Mouse (Mus musculus) liver, embryonic 11.5 days (tissue): ENCODE measurements around the gene Slc35e3. TPM values are rescaled to one million over a fixed set of nuclear protein-coding genes. Genes with fewer than 3 reads are reported as not detected.
"Not testable (repeated sequence)": the region's sequence is repeated elsewhere in the genome, so short reads cannot be mapped to it uniquely, and the experiment has no call there.

Experiments
- ATAC-seq: fragments of 200-750 bp; cut with Nextera tagmentation; replicated peaks from 2 replicates; pipeline ENCODE4 v1.8.0; 2017; ENCODE audit warnings: moderate number of reproducible peaks, mild to moderate bottlenecking, moderate TSS enrichment, moderate library complexity; ENCODE audit not compliant: low FRiP score
- DNase-seq: peaks from one replicate; pipeline ENCODE4 v3.0.0-alpha.2; 2017; ENCODE audit warnings: low spot score
- H3K27ac ChIP-seq: fragments of 300-500 bp; sonication (generic); 2 replicates; pipeline ENCODE4 v1.5.1; 2014; ENCODE audit warnings: mild to moderate bottlenecking, low read depth, low read length, control low read depth
- H3K27me3 ChIP-seq: fragments of 300-500 bp; sonication (generic); replicated peaks from 2 replicates; pipeline ENCODE4 v1.6.1; 2014; ENCODE audit warnings: low read length, mixed read lengths; ENCODE audit not compliant: control insufficient read depth, insufficient read depth
- H3K36me3 ChIP-seq: fragments of 300-500 bp; sonication (generic); 2 replicates; pipeline ENCODE4 v1.6.1; 2014; ENCODE audit warnings: mild to moderate bottlenecking, low read length, moderate library complexity, mixed read lengths; ENCODE audit not compliant: control insufficient read depth, insufficient read depth
- H3K4me1 ChIP-seq: fragments of 300-500 bp; sonication (generic); replicated peaks from 2 replicates; pipeline ENCODE4 v1.6.1; 2014; ENCODE audit warnings: low read length, mixed read lengths; ENCODE audit not compliant: control insufficient read depth, insufficient read depth
- H3K4me2 ChIP-seq: fragments of 300-500 bp; sonication (generic); 2 replicates; pipeline ENCODE4 v1.6.1; 2014; ENCODE audit warnings: mild to moderate bottlenecking, control low read depth, moderate library complexity
- H3K4me3 ChIP-seq: fragments of 300-500 bp; sonication (generic); 2 replicates; pipeline ENCODE4 v1.5.1; 2014; ENCODE audit warnings: low read depth, low read length, control low read depth
- H3K9ac ChIP-seq: fragments of 300-500 bp; sonication (generic); 2 replicates; pipeline ENCODE4 v1.6.1; 2014; ENCODE audit warnings: low read depth, low read length, control low read depth
- H3K9me3 ChIP-seq: fragments of 300-500 bp; sonication (generic); 2 replicates; pipeline ENCODE4 v1.6.1; 2016; ENCODE audit warnings: low read length, inconsistent platforms, mixed read lengths; ENCODE audit not compliant: control insufficient read depth
- WGBS: fragments of 180-500 bp; shearing (Covaris S2); extraction: QIAGEN DNeasy Blood & Tissue Kit; methylation state at CpG from one replicate; pipeline ENCODE4 v1.1.7; 2014; 5-methylcytosine and 5-hydroxymethylcytosine counted together
- polyA plus RNA-seq: library from polyadenylated mRNA; unstranded; fragments of >200 nt; fragmentation: Nextera tagmentation; extraction: Ambion mirVana; gene quantifications from 2 replicates; pipeline ENCODE4 v1.2.1, GENCODE M21; 2014

Gene Slc35e3
- polyA plus RNA-seq, 1 experiment from 2014 or later = 7.2 TPM

DNA sequence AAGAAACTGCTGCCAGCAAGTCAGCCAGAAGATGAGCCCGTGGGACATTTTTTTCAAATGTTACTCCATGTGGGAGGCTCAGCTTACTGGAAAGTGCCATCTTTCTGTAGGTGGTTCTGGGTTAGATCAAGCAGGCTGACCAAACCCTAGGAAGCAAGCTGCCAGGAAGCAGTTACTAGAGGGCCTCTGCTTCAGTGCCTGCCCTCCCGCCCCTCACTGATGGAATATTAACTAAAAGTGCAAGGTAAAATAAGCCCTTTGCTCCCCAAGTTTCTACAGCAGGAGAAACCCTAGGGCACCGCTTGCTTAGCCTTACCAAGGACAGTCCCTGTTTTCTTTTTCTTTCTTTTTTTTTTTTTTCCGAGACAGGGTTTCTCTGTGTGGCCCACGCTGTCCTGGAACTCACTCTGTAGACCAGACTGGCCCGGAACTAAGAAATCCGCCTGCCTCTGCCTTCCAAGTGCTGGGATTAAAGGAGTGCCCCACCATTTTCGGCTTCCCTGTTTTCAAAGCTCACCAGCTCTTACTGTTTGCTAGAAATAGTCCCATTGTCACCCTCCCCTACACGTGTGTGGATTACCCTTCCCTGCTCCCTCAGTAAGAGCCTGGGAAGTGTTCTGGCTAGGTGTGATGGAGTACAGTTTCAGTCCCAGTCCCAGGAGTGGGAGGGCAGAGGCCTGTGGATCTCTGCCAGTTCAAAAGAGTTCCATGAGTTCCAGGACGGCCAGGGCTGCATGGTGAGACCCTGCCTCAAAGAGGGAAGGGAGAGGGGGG, 2.3 kb upstream of the Slc35e3 start:
- no peak overlapping the region for H3K4me3 ChIP-seq
- peaks cover 38% of the 10 kb centered on the region for H3K36me3 ChIP-seq
- H3K9me3 ChIP-seq = no peaks in the 10 kb centered on the region
- H3K4me1 ChIP-seq = 0 out of 2 replicates have a peak, but pooled peaks cover 4% of the 10 kb centered on the region
- no peak for DNase-seq
- H3K4me2 ChIP-seq = no peak overlapping the region
- no peak for ATAC-seq
- no peaks in the 10 kb centered on the region for H3K27me3 ChIP-seq
- 86% methylated on average over 10 of the region's 10 CpGs for WGBS
- H3K27ac ChIP-seq = no peak overlapping the region
- H3K9ac ChIP-seq = no peak overlapping the region

DNA sequence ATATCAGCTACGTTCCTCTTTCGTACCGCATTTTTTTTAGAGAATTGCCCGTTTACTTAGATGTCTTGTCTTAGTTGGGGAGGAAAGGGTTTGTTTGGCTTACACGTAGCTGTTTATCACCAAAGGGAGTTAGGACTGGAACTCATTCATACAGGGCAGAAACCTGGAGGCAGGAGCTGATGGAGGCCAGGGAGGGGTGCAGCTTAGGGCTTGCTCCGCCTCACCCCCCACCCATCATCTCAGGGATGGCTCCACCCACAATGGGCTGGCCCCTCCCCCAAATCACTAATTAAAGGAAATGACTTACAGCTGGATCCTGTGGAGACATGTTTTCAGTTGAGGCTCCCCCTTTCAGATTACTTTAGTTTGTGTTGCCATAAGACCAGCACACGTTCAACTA, 1.5 kb upstream of the Slc35e3 start:
- no peaks in the 10 kb centered on the region for H3K27me3 ChIP-seq
- peaks cover 34% of the 10 kb centered on the region for H3K36me3 ChIP-seq
- no peaks in the 10 kb centered on the region for H3K9me3 ChIP-seq
- H3K4me1 ChIP-seq = 0 out of 2 replicates have a peak, but pooled peaks cover 4% of the 10 kb centered on the region
- ATAC-seq = no peak
- H3K4me2 ChIP-seq = no peak overlapping the region
- H3K4me3 ChIP-seq = no peak overlapping the region
- H3K9ac ChIP-seq = no peak overlapping the region
- DNase-seq = no peak
- H3K27ac ChIP-seq = no peak overlapping the region
- 81% methylated on average over 7 of the region's 7 CpGs for WGBS

- peak overlapping the region; percentile 55 for H3K4me3 ChIP-seq
- 1% methylated on average over 20 of the region's 46 CpGs for WGBS
- H3K4me2 ChIP-seq = peak overlapping the region; percentile 91
- not testable (repeated sequence) for DNase-seq, H3K4me1 ChIP-seq, H3K27ac ChIP-seq, H3K9me3 ChIP-seq, H3K27me3 ChIP-seq
- peak; percentile 37 for ATAC-seq
- peaks cover 16% of the 10 kb centered on the region for H3K36me3 ChIP-seq
- peak overlapping the region; percentile 58 for H3K9ac ChIP-seq
Measured at GRCm38 (mm10) chr10:117745570-117746296, 432 bp downstream of the Slc35e3 start.

GRCm38 (mm10) chr10:117743917-117744316, 2.2 kb downstream of the Slc35e3 start:
- WGBS = 84% methylated on average over 4 of the region's 4 CpGs
- Histone ChIP-seq H3K36me3 (peaks cover 4% of the 10 kb centered on the region), H3K4me3 (no peak overlapping the region), H3K27ac (no peak overlapping the region), H3K4me2 (no peak overlapping the region), H3K9me3 (no peaks in the 10 kb centered on the region), H3K4me1 (0 out of 2 replicates have a peak, but pooled peaks cover 4% of the 10 kb centered on the region), H3K27me3 (no peaks in the 10 kb centered on the region), H3K9ac (no peak overlapping the region)
- ATAC-seq (no peak), DNase-seq (no peak)

- WGBS = 78% methylated on average over 2 of the region's 2 CpGs
- no peaks in the 10 kb centered on the region for H3K27me3 ChIP-seq
- ATAC-seq (no peak), DNase-seq (no peak)
- H3K9ac ChIP-seq = no peak overlapping the region
- no peak overlapping the region for H3K4me3 ChIP-seq
- H3K27ac ChIP-seq = no peak overlapping the region
- peaks cover 3% of the 10 kb centered on the region; the same call in 1 of the 2 replicates for H3K36me3 ChIP-seq
- no peaks in the 10 kb centered on the region for H3K9me3 ChIP-seq
- peaks cover 7% of the 10 kb centered on the region; the same call in 1 of the 2 replicates for H3K4me1 ChIP-seq
- H3K4me2 ChIP-seq = no peak overlapping the region
Measured at GRCm38 (mm10) chr10:117743182-117743581, 3.0 kb downstream of the Slc35e3 start.

GRCm38 (mm10) chr10:117742618-117743017, 3.5 kb downstream of the Slc35e3 start:
- Histone ChIP-seq H3K27ac (no peak overlapping the region), H3K4me3 (no peak overlapping the region), H3K36me3 (peaks cover 3% of the 10 kb centered on the region; the same call in 1 of the 2 replicates), H3K4me2 (no peak overlapping the region), H3K9ac (no peak overlapping the region), H3K27me3 (no peaks in the 10 kb centered on the region), H3K9me3 (no peaks in the 10 kb centered on the region), H3K4me1 (peaks cover 7% of the 10 kb centered on the region; the same call in 1 of the 2 replicates)
- no peak for DNase-seq
- 88% methylated on average over 4 of the region's 4 CpGs for WGBS
- no peak for ATAC-seq

DNA sequence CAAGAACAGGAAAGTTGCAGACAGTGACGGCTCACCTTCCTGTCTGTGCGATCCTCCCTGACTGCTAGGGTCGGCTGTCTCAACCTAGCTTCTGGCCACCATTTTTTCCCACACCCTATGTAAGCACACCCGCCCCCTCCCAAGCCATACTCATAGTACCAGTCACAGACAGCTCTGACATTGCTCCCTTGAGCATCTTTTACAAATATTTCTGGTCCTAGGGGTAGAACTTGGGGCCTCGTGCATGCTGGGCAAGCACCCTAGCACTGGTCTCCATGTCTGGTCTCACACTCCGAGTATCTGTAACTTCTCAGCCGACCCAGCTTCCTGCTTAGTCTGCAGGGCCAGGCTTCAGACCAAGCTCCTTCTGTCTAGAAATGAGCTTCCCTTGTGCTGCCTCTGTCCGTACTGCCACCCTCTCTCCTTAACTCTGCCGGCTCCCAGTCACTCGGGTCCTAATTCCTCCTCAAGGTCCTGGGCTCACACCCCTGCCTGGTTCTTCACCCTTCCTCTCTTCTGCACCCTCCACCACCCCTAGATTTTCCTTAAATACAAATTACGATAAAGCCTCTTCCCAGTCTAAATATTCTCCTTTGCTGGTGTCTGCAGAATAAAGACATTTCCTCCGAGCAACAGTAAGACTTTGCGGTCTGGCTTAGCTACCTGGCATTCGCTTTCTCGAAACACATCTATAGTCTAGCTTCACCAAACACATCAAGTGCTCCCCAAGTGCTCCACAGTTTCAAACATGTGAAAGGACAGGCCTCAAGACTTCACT, 4.3 kb downstream of the Slc35e3 start:
- no peaks in the 10 kb centered on the region for H3K27me3 ChIP-seq
- H3K27ac ChIP-seq = no peak overlapping the region
- peaks cover 3% of the 10 kb centered on the region; the same call in 1 of the 2 replicates for H3K36me3 ChIP-seq
- WGBS = 87% methylated on average over 15 of the region's 15 CpGs
- H3K4me2 ChIP-seq = no peak overlapping the region
- no peaks in the 10 kb centered on the region for H3K9me3 ChIP-seq
- ATAC-seq (no peak), DNase-seq (no peak)
- no peak overlapping the region for H3K4me3 ChIP-seq
- H3K9ac ChIP-seq = no peak overlapping the region
- H3K4me1 ChIP-seq = peaks cover 7% of the 10 kb centered on the region; the same call in 1 of the 2 replicates

DNA sequence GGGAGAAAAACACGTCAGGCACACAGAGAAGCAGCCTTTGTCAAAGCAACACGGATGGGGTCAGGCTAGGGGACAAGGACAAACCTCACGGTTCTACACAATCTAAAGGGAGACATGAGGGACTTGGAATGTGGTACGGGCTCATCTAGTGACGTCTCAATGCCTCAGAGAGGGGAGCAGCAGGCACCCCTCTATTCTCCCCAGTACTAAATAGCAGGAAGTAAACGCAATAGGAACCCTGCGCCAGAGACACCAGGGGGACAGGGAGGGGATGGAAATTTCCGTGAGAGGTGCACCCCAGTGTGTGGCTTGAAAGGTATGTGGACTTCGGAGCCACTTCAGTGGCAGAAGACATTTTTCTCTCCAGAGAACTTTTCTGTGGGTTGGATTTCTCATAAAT, 5.2 kb downstream of the Slc35e3 start:
- ATAC-seq = no peak
- WGBS = 88% methylated on average over 9 of the region's 9 CpGs

More for the DNA sequence above, 5.2 kb downstream of the Slc35e3 start:
- Histone ChIP-seq H3K27me3 (no peaks in the 10 kb centered on the region), H3K9me3 (no peaks in the 10 kb centered on the region), H3K36me3 (peaks cover 3% of the 10 kb centered on the region; the same call in 1 of the 2 replicates), H3K4me1 (peaks cover 7% of the 10 kb centered on the region; the same call in 1 of the 2 replicates), H3K9ac (no peak overlapping the region), H3K4me3 (no peak overlapping the region), H3K4me2 (no peak overlapping the region), H3K27ac (no peak overlapping the region)
- DNase-seq = no peak
